Mouse (Mus musculus) thymus, adult 2 months (tissue): Measurements from ENCODE around the gene Tysnd1.

Experiments
- CTCF ChIP-seq: fragments of 200-500 bp; IDR thresholded peaks from 2 replicates; pipeline ENCODE4 v1.5.1; 2012; ENCODE audit warnings: mild to moderate bottlenecking, control low read depth, low read length, moderate library complexity, borderline replicate concordance; ENCODE audit not compliant: control insufficient read depth, poor library complexity, insufficient read depth; ENCODE audit errors: extremely low read depth
- POLR2A ChIP-seq: fragments of 200-500 bp; IDR thresholded peaks from 2 replicates; pipeline ENCODE4 v1.6.1; 2012; ENCODE audit warnings: mild to moderate bottlenecking, low read length, control low read depth, moderate library complexity; ENCODE audit not compliant: control insufficient read depth, poor library complexity, insufficient read depth; ENCODE audit errors: extremely low read depth

- TF ChIP-seq CTCF (no peak), POLR2A (0 out of 2 replicates have a peak, but pooled peaks have one; percentile 11)
Observed at GRCm38 (mm10) chr10:61696560-61696823, 1.2 kb downstream of the Tysnd1 start.
